11 mouse cellular contexts compared by ENCODE assay signal in the genomic region with DNA sequence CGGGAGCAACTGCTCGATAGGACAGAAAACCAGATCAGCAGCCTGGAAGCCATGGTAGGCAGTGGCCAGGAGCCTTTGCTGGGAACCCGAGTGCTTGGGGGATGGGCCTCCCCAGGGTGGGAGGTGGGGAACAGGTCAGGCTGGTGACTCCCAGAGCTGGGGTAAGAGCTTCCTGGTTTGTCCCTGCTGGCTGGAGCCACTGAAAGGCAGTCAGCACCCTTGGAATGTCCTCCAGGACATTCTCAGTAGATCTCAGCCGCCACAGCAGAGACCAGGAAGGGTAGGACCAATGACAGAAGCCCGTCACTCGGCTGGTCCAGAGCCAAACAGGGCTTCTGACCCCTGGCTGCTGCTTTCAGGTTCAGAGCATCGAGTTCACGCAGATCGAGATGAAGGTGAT. TPM values are rescaled to one million over a fixed set of nuclear protein-coding genes. Genes with fewer than 3 reads are reported as not detected.
A peak's percentile ranks its signal among the peaks of the same experiment; 100 is the strongest.
DNase-seq lines count a peak whose midpoint lies in the region; ATAC-seq and TF ChIP-seq lines count a peak whose summit lies in the region.
"Had no signal": no experiment of that assay in that cellular context is flagged by ENCODE, and none has a peak within 500 bp of the region (broad histone marks: within the 10 kb centered on the region; RNA-seq: fewer than 3 reads in every experiment).

No protein-coding gene starts in this region.

- H3K36me3 ChIP-seq in heart, embryonic 16.5 days (ENCODE audit: control insufficient read depth, insufficient read depth): peaks cover 28% of the 10 kb centered on the region
- H3K36me3 ChIP-seq in G1E (replicated peaks): peaks cover 59% of the 10 kb centered on the region
- peaks cover 24% of the 10 kb centered on the region for H3K36me3 ChIP-seq in intestine, embryonic 15.5 days
- H3K36me3 ChIP-seq in limb, embryonic 12.5 days: peaks cover 53% of the 10 kb centered on the region

- H3K9ac ChIP-seq in heart, embryonic 16.5 days (ENCODE audit: low read length): peak overlapping the region; percentile 3; the same call in 1 of the 2 replicates
- H3K9ac ChIP-seq in intestine, embryonic 15.5 days: 0 out of 2 replicates have a peak overlapping the region, but pooled peaks have one; percentile 10
- peak overlapping the region; percentile 42; the same call in 1 of the 2 replicates for H3K9ac ChIP-seq in limb, embryonic 12.5 days (replicated peaks)

- no peaks in the 10 kb centered on the region for H3K9me3 ChIP-seq in heart, embryonic 16.5 days (replicated peaks; ENCODE audit: control insufficient read depth, low read length)
- H3K9me3 ChIP-seq in G1E (replicated peaks): no peaks in the 10 kb centered on the region
- H3K9me3 ChIP-seq in intestine, embryonic 15.5 days: no peaks in the 10 kb centered on the region
- H3K9me3 ChIP-seq in limb, embryonic 12.5 days: no peaks in the 10 kb centered on the region
- H3K9me3 ChIP-seq: midbrain, embryonic 15.5 days had no signal

- H3K27ac ChIP-seq in heart, embryonic 16.5 days (ENCODE audit: low read length): no peak overlapping the region
- peak overlapping the region; percentile 71 for H3K27ac ChIP-seq in intestine, embryonic 15.5 days
- H3K27ac ChIP-seq in limb, embryonic 12.5 days: no peak overlapping the region
- H3K27ac ChIP-seq: midbrain, embryonic 15.5 days had no signal

- no peak for ATAC-seq in heart, embryonic 16.5 days (replicated peaks; ENCODE audit: extremely low read depth, insufficient read depth, low FRiP score)
- ATAC-seq in G1E (ENCODE audit: extremely low read depth, insufficient number of reproducible peaks, low FRiP score, poor library complexity, severe bottlenecking): no peak
- ATAC-seq in intestine, embryonic 15.5 days: peak; percentile 2; the same call in 1 of the 2 replicates
- no peak for ATAC-seq in limb, embryonic 12.5 days (ENCODE audit: insufficient number of reproducible peaks, insufficient read depth, low FRiP score, low TSS enrichment, low read depth)
- ATAC-seq: midbrain, embryonic 15.5 days had no signal

- H3K4me1 ChIP-seq in heart, embryonic 16.5 days (ENCODE audit: control insufficient read depth, insufficient read depth, low read length): peaks cover 25% of the 10 kb centered on the region
- peaks cover 35% of the 10 kb centered on the region for H3K4me1 ChIP-seq in G1E (ENCODE audit: insufficient read depth, low read depth, low read length)
- H3K4me1 ChIP-seq in intestine, embryonic 15.5 days (replicated peaks): peaks cover 32% of the 10 kb centered on the region
- peaks cover 30% of the 10 kb centered on the region for H3K4me1 ChIP-seq in limb, embryonic 12.5 days (replicated peaks)

- DNase-seq in heart, adult 9 months (ENCODE audit: low spot score in 2 of 2): no peak
- DNase-seq in G1E (ENCODE audit: low spot score): no peak
- DNase-seq in thymus, postnatal 10 days (ENCODE audit: low spot score in 2 of 2): no peak
- no peak for DNase-seq in urinary bladder, postnatal 4 days (ENCODE audit: low spot score in 2 of 2)
- no peak for DNase-seq in gastrocnemius, adult 18-20 months (ENCODE audit: low spot score)
- DNase-seq: gastrocnemius, postnatal 25 days; thymus, postnatal 14 days had no signal

- 67% methylated on average over 9 of the region's 9 CpGs for WGBS in heart, embryonic 16.5 days
- 77% methylated on average over 9 of the region's 9 CpGs for WGBS in intestine, embryonic 15.5 days
- WGBS in limb, embryonic 12.5 days: 89% methylated on average over 9 of the region's 9 CpGs

- no peak overlapping the region; the same call in 1 of the 2 replicates for H3K4me2 ChIP-seq in heart, embryonic 16.5 days (ENCODE audit: low read depth, low read length)
- peak overlapping the region; percentile 95 for H3K4me2 ChIP-seq in intestine, embryonic 15.5 days (replicated peaks)
- peak overlapping the region; percentile 91; the same call in 1 of the 2 replicates for H3K4me2 ChIP-seq in limb, embryonic 12.5 days

- no peaks in the 10 kb centered on the region for H3K27me3 ChIP-seq in heart, embryonic 16.5 days (ENCODE audit: control insufficient read depth, insufficient read depth, low read length)
- no peaks in the 10 kb centered on the region for H3K27me3 ChIP-seq in G1E (ENCODE audit: insufficient read depth, low read length)
- no peaks in the 10 kb centered on the region for H3K27me3 ChIP-seq in intestine, embryonic 15.5 days (replicated peaks)
- no peaks in the 10 kb centered on the region for H3K27me3 ChIP-seq in limb, embryonic 12.5 days
- H3K27me3 ChIP-seq: midbrain, embryonic 15.5 days had no signal

- no peak for TF ChIP-seq CTCF in G1E (IDR thresholded peaks at IDR 0.05; ENCODE audit: low read depth, low read length)

- H3K4me3 ChIP-seq in heart, embryonic 16.5 days (ENCODE audit: low read length): no peak overlapping the region
- H3K4me3 ChIP-seq in G1E (ENCODE audit: low read depth, low read length): peak overlapping the region; percentile 90; the same call in 1 of the 2 replicates
- 0 out of 2 replicates have a peak overlapping the region, but pooled peaks have one; percentile 5 for H3K4me3 ChIP-seq in intestine, embryonic 15.5 days (replicated peaks)
- H3K4me3 ChIP-seq in limb, embryonic 12.5 days (replicated peaks): peak overlapping the region; percentile 9; the same call in 1 of the 2 replicates
- H3K4me3 ChIP-seq: midbrain, embryonic 15.5 days had no signal

RNA-seq across cellular contexts. Expression of a gene that starts 2.4 kb away (rescaled TPM):
- polyA plus RNA-seq in heart, embryonic 16.5 days (2015; fragmentation: Nextera tagmentation; extraction: Ambion mirVana): 69.8 and 70.5 TPM in 2 replicates
- total RNA-seq in G1E (2014; fragmentation: Nextera tagmentation): 6.7 and 8.4 TPM in 2 replicates
- 28.5 and 30.8 TPM in 2 replicates for total RNA-seq in G1E (2017)
- polyA plus RNA-seq in G1E (2012): 53.1 and 59.0 TPM in 2 replicates
- polyA plus RNA-seq in intestine, embryonic 15.5 days (2015; fragmentation: Nextera tagmentation; extraction: Ambion mirVana): 88.0 and 91.1 TPM in 2 replicates
- polyA plus RNA-seq in limb, embryonic 12.5 days (2016; fragmentation: Nextera tagmentation; extraction: Ambion mirVana): 105 and 115 TPM in 2 replicates
- 10 to 100 TPM; 32.7 to 33.3 TPM for total RNA-seq in gastrocnemius, adult 18-20 months (2021)

RNA-seq across cellular contexts. Expression of a gene that starts 26.9 kb away (rescaled TPM):
- polyA plus RNA-seq in heart, embryonic 16.5 days (2015; fragmentation: Nextera tagmentation; extraction: Ambion mirVana): 13.0 and 13.9 TPM in 2 replicates
- total RNA-seq in G1E (2014; fragmentation: Nextera tagmentation) (0.39 and 0.98 TPM in 2 replicates), G1E (2017) (3.4 and 3.6 TPM in 2 replicates)
- 14.0 and 19.5 TPM in 2 replicates for polyA plus RNA-seq in G1E (2012)
- polyA plus RNA-seq in intestine, embryonic 15.5 days (2015; fragmentation: Nextera tagmentation; extraction: Ambion mirVana): 12.0 and 13.1 TPM in 2 replicates
- polyA plus RNA-seq in limb, embryonic 12.5 days (2016; fragmentation: Nextera tagmentation; extraction: Ambion mirVana): 17.0 and 17.5 TPM in 2 replicates
- total RNA-seq in gastrocnemius, adult 18-20 months (2021): 1 to 10 TPM; 1.1 to 1.9 TPM
